Mouse (Mus musculus) spleen, postnatal 10 days (tissue): ENCODE results near the gene Mylk4.

ENCODE experiments used
- DNase-seq, 2 experiments: peaks; one replicate each; pipeline ENCODE4 v3.0.0; 2021 to 2022; ENCODE audit warnings: low spot score in 2 of 2

Gene Mylk4

GRCm38 (mm10) chr13:32797085-32797484, 13.3 kb upstream of the Mylk4 start:
- DNase-seq: no peak

DNA sequence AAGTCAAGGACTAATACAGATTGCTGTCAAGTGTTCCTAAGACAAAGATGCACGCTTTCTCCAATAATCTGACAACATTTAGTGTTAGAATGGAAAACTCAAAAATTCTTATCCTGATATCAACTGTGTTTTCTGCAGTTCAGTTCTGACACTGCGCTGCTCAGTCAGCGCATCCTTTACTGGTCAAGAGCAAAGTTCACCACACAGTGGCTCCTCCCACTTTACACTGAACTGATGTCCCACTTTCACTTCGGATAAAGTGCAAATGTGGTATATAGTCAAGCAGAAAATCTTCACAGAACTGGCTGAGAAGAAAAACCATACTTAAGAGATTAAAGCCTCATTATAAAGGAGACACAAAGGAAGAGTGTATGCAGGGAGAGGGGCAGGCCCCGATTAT, 11.4 kb upstream of the Mylk4 start:
- DNase-seq: no peak

DNA sequence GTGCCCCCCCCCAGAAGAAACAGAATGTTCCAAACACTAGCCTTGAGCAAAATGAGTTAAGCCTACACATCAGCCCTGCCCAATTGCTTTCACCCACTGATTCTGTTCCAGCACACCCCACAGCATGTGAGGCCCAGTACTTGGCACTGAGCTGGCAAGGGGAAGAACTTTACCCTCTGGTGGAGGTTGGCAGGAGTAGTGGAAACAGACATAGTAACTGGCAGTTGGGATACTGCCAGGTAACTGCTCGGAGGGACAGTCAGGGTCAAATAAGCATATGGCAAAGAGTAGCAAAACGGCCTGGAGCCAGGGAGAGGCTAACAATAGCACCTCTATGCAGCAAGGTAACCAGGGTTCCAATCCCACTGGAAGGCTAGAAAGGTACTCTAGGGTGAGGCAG, 10.9 kb upstream of the Mylk4 start:
- no peak for DNase-seq

DNA sequence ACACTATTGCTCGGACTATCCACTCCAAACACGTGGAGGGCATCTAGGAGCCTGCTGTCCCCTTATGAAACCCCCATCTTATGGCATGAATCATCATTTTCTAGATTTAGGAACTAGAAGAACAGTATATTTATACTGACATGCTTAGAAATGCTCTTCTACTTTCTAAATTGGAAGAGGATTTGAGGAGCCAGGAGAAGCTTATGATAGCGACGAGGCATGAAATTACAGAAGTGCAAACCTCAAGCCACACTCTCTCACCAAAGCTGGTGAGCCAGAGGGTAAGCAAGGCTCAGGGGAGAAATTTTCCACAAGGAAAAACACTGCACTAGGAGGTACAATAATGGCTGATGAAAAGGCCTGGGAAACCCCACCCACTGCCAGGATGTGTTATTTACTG, 6.0 kb upstream of the Mylk4 start:
- DNase-seq: no peak

DNA sequence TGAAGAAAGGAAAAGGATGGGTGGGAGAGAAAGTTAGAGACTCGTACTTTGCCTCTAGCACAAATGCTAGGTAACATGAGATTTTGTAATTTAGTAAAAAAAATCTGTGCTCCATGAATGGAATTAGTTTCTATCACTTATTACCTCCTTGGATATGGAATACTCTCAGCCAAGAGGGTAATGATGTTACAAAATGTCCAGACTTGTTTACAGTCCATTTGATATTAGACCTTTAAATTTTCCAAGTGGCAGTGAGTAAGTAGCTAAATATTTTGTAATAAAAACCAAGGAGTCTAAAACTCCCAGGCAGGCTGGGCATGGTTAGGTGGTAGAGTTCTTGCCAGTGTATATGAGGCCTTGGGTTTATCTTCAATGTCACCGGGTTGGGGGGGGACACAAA, 3.8 kb upstream of the Mylk4 start:
- no peak for DNase-seq

GRCm38 (mm10) chr13:32783055-32783454, 699 bp downstream of the Mylk4 start:
- DNase-seq: no peak

- DNase-seq: no peak
These were observed 4.9 kb downstream of the Mylk4 start for GRCm38 (mm10) chr13:32778861-32779260.

DNA sequence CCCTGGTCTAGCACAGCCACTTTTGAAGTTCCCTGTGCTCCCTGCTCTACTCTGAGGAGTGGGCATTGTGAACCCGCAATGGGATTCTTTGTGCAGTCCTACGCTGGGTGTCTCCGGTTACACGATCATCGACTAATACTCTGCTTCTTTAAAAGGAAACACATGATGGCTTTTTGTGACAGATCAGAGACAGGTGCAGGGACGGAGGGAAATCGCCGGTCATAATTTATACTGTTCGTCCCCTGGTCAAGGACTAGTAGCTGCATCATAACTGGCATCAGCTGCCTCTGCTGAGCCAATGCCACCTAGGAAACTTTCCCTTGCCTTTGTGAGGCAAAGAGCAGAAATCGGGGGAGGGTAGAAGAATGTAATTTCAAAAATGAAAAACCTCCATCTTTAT, 7.4 kb downstream of the Mylk4 start:
- no peak for DNase-seq

GRCm38 (mm10) chr13:32775889-32776288, 7.9 kb downstream of the Mylk4 start:
- DNase-seq: no peak

- no peak for DNase-seq
These were observed 13.8 kb downstream of the Mylk4 start for GRCm38 (mm10) chr13:32769960-32770359.

- DNase-seq: peak in 1 of 2 experiments; percentile 24
These were observed 15.7 kb downstream of the Mylk4 start for GRCm38 (mm10) chr13:32768104-32768503.

- no peak for DNase-seq
These were observed 19.3 kb downstream of the Mylk4 start for GRCm38 (mm10) chr13:32764448-32764847.

DNA sequence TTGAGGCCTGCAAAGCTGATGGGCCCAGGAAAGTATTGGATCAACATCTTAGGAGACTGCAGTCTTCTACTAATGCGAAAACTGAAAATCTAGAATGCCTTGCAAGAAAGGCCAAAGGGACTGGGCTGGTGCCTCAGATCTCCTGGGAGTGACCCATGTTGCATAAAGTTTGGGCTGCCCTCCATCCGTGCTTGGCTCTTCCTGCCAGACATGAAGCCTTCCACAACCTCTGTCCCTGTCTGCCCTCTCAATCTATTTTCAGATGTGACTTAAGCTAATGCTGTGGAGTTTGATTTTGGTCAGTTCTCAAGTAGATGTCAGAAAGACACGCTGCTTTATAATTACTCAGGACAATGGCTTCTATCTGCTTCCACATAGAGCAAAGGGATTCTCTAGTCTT, 20.6 kb downstream of the Mylk4 start:
- no peak for DNase-seq

DNA sequence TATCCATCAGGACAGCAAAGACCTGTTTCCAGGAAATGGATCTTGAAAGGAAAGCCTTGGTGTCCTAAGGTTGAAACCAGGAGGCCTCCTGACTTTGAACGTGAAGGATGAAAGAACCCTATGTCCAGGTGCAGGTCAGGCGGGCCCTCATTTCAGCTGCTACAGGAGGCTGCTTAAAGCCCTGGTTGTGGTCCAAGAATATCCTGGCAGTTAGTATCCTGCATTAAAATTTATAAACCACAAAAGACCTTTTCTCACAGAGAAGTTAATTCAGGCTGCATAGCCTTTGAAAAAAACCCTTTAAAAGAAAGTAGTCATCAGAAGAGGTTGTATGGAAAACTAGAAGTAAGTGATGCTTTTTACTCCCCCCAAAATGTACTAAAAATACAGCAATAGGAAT, 23.0 kb downstream of the Mylk4 start:
- DNase-seq: no peak

GRCm38 (mm10) chr13:32759036-32759435, 24.7 kb downstream of the Mylk4 start:
- no peak for DNase-seq

- DNase-seq: no peak
These were observed 31.6 kb downstream of the Mylk4 start for GRCm38 (mm10) chr13:32752066-32752657.

DNA sequence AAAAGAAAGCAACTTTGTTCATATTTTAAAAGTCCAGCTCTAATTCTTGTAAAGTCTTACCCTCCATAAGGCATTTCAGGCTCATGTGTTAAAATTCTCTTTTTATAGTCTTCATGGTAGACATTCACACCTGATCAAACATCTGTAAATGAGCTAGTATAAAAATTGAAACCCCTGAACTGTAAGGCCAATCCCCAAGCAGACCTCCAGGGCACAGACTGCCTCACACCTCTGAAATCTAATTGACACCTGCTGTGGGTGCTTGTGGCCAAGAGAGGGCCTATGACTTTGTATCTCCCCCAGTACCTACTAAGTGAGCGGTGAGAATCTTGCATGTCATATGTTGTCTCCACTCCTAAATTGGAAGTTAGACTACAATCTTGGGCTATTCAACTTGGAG, 33.2 kb downstream of the Mylk4 start:
- no peak for DNase-seq

DNA sequence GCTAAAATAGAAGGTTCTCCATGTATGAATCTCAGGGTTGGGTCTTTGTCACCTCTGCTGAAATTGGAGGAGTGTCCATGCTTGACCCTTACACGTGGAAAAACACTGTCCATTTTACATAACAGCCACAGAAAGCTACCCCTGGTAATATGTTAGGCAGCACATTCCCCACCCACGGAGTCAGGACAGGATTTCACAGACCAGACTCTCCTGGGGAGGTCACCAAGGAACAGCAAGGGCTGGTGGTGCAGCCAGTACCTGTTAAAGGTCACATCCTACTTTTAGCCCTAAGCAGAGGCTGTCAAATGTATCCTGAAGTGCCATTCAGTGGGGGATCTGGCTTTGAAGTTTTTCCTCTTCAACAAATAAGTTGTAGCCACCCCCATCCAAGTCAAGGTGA, 35.3 kb downstream of the Mylk4 start:
- no peak for DNase-seq

GRCm38 (mm10) chr13:32741161-32741560, 42.6 kb downstream of the Mylk4 start:
- no peak for DNase-seq

DNA sequence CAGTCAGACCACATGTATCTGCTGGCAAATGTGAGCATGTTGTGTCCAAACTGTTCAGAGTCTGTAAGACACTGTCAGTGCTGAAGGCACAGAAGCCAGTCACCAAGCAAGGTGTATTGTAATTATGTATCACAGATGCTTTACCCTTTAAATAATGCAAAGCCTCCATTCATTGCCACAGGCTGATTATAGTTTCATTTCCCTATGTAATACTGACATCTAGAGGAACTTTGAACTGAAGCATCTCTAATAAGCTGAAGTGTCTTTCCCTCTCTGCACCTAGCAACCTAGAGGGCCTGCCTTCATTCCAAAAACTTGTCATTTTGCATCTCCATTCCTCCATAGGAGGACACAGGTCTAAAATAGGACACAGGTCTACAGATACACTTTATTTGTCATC, 52.5 kb downstream of the Mylk4 start:
- DNase-seq: no peak

DNA sequence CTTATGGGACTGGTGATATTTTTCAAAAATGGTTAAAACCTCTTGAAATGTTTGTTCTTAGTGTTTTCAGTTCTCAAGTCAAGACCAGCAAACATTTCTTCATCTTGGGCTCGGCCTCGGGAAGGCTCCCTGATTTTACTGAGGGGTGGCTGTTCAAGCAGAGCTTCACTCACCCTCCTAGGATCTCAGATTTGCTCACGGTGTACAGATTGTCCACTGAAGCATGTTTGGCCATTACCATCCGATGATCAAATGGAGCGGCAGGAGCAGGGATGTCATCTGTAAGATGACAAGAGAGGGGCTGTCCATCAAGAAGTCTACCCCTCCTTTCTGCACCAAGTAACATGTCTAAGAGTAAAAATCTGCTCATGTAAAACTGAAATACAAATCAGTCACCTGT, 59.1 kb downstream of the Mylk4 start:
- no peak for DNase-seq

GRCm38 (mm10) chr13:32721717-32722116, 62.0 kb downstream of the Mylk4 start:
- no peak for DNase-seq

DNA sequence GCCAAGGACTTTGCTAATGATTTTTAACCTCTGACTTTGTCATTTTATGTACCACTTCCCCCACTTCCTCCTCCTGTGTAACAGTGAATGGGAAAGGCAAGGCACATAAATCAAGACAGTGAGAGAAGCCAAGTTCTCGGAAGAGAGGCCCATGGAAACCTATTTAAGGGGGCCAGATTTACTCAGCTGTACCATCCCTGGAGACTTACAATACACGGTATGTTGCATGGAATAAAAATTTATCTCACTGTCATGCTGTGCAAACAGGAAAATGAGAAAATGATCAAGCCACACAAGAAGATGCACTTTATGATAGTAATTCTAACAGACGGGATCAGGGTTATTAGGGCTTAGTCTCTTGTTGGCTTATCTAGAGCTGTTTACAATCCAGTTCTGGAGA, 64.5 kb downstream of the Mylk4 start:
- DNase-seq: no peak

DNA sequence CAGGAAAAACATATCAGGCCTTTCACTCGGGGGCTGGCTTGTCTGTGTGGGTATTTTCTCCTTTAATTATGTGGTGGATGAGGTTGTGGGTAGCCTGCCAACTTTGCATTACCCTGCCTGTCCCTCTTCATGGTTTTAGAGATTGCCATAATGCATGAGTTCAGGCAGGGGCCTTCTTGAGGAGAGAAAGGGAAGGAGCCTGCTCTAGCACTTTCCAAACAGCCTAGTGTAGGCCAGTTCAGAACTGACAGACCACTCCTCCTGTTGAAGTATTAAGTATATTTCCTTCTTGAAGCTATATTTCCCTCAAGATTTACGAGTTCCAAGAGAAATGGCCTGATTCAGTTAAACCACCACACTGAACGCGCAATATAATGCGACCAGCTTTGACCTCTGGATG, 66.0 kb downstream of the Mylk4 start:
- DNase-seq: no peak

GRCm38 (mm10) chr13:32712568-32712967, 71.2 kb downstream of the Mylk4 start:
- DNase-seq: no peak
